Mouse (Mus musculus) liver, embryonic 14.5 days (tissue): ENCODE measurements at regions not wholly inside any gene's neighbourhood (a gene's known extent, or its start where the extent isn't known, plus 50 kb on each side); places are given as distances from the start of the nearest gene placed in this dataset.

Experiments
- CTCF ChIP-seq: IDR thresholded peaks from 2 replicates; pipeline ENCODE4 v1.5.1; 2016; ENCODE audit warnings: antibody characterized with exemption, low read depth, control low read depth
- EP300 ChIP-seq: IDR thresholded peaks from 2 replicates; pipeline ENCODE4 v1.6.1; 2016; ENCODE audit warnings: antibody characterized with exemption, low read depth

- peak; percentile 78 for TF ChIP-seq CTCF
- no peak for TF ChIP-seq EP300
These were observed 74.6 kb upstream of the Fermt1 start for GRCm38 (mm10) chr2:133020173-133020837.
